Mouse (Mus musculus) E14TG2a.4 (cell line): ENCODE results near the gene Gm20388.

Source experiments
- CTCF ChIP-seq: conservative IDR thresholded peaks from 2 replicates; pipeline ENCODE4 v1.5.1; 2014; ENCODE audit warnings: low read length
- NANOG ChIP-seq: IDR thresholded peaks from 2 replicates; pipeline ENCODE4 v1.6.1; 2014; ENCODE audit warnings: borderline replicate concordance, low read length, mixed read lengths

DNA sequence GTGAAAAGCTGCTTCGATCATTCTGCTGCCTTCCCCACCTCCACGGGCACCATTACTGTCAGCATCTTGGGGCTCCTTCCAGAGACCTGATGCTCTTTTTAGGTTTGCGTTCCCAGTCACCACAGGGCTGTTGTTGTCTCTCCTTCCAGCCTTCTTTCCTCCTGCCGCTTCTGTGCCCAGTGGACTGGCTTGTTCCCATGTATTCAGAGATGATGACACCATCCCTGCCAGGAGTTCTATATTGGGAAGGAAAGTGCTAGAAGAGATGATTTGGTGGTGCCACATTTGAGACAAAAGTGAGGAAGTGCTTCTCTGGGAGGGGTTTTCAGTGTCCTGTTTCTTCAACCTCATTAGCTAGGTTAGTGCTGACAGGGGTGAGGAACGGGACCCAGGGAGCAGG lies 208.2 kb downstream of the Gm20388 start:
- TF ChIP-seq CTCF (no peak), NANOG (no peak)
